Comparison of ENCODE assay signal across 30 mouse cellular contexts in genomic region chr14:47613254-47613653, GRCm38 (mm10). TPM values are rescaled to one million over a fixed set of nuclear protein-coding genes. Genes with fewer than 3 reads are reported as not detected.
DNase-seq lines count a peak whose midpoint lies in the region; ATAC-seq and TF ChIP-seq lines count a peak whose summit lies in the region.
"Had no signal": no experiment of that assay in that cellular context is flagged by ENCODE, and none has a peak within 500 bp of the region (broad histone marks: within the 10 kb centered on the region; RNA-seq: fewer than 3 reads in every experiment).

No protein-coding gene starts in this region.

- no peak overlapping the region for H3K4me3 ChIP-seq in stomach, embryonic 16.5 days (replicated peaks; ENCODE audit: low read length)
- no peak overlapping the region for H3K4me3 ChIP-seq in stomach, postnatal 0 days (ENCODE audit: low read depth, low read length)
- H3K4me3 ChIP-seq: forebrain, embryonic 13.5 days; heart, embryonic 15.5 days; hindbrain, embryonic 10.5 days; liver, embryonic 15.5 days; midbrain, embryonic 10.5 days; myocyte; neural tube, embryonic 12.5 days had no signal

- intact Hi-C loops in heart, postnatal 36 days (cut with DNase I): no loop called here

- no peaks in the 10 kb centered on the region for H3K36me3 ChIP-seq in stomach, embryonic 16.5 days (ENCODE audit: control insufficient read depth, insufficient read depth, low read length)
- H3K36me3 ChIP-seq in stomach, postnatal 0 days (ENCODE audit: control insufficient read depth, insufficient read depth, low read length): no peaks in the 10 kb centered on the region
- H3K36me3 ChIP-seq: heart, embryonic 15.5 days; hindbrain, embryonic 10.5 days; liver, embryonic 15.5 days; midbrain, embryonic 10.5 days; neural tube, embryonic 12.5 days had no signal

- H3K27me3 ChIP-seq in stomach, embryonic 16.5 days (ENCODE audit: control insufficient read depth, insufficient read depth, low read length): no peaks in the 10 kb centered on the region
- no peaks in the 10 kb centered on the region for H3K27me3 ChIP-seq in stomach, postnatal 0 days (ENCODE audit: control insufficient read depth, insufficient read depth, low read length)
- H3K27me3 ChIP-seq: forebrain, embryonic 13.5 days; heart, embryonic 15.5 days; neural tube, embryonic 12.5 days had no signal

- no peaks in the 10 kb centered on the region for H3K4me1 ChIP-seq in stomach, embryonic 16.5 days (ENCODE audit: control insufficient read depth, insufficient read depth, low read length)
- no peaks in the 10 kb centered on the region for H3K4me1 ChIP-seq in stomach, postnatal 0 days (replicated peaks; ENCODE audit: control insufficient read depth, insufficient read depth)
- H3K4me1 ChIP-seq: forebrain, embryonic 13.5 days; heart, embryonic 15.5 days; hindbrain, embryonic 10.5 days; liver, embryonic 15.5 days; midbrain, embryonic 10.5 days; neural tube, embryonic 12.5 days had no signal

- ATAC-seq in stomach, embryonic 16.5 days (ENCODE audit: insufficient read depth, low FRiP score): 0 out of 2 replicates have a peak, but pooled peaks have one; percentile 37
- ATAC-seq in stomach, postnatal 0 days (ENCODE audit: low FRiP score, low TSS enrichment): no peak
- ATAC-seq: activated CD4-positive, CD25-positive, alpha-beta regulatory T cell, adult 4 months; forebrain, embryonic 13.5 days; hindbrain, embryonic 16.5 days; midbrain, embryonic 16.5 days had no signal

- TF ChIP-seq EP300 in stomach, postnatal 0 days (optimal IDR thresholded peaks at IDR 0.05): no peak

- DNase-seq in heart, adult 9 months (ENCODE audit: low spot score in 2 of 2): peak; percentile 19 to 20
- DNase-seq in heart, postnatal 36 days: no peak
- DNase-seq in kidney, postnatal 10 days: peak; percentile 7
- no peak for DNase-seq in kidney, postnatal 36 days
- DNase-seq in stomach, postnatal 0 days (ENCODE audit: low spot score): no peak
- DNase-seq in mesoderm, embryonic 11.5 days (ENCODE audit: low read depth, low spot score): peak; percentile 30
- DNase-seq in urinary bladder, postnatal 14 days (ENCODE audit: low spot score): no peak
- DNase-seq: adrenal gland, adult 2 months; adrenal gland, postnatal 36 days; B cell, adult 2 months; cerebellum, adult 18-20 months; cerebellum, postnatal 14 days; gastrocnemius, postnatal 10 days; kidney, adult 11 months; layer of hippocampus, postnatal 36 days; lung, embryonic 14.5 days; lung, postnatal 14 days; right cerebral cortex, adult 18-20 months; spleen, adult 18-20 months had no signal

- 40% methylated on average over 7 of the region's 7 CpGs for WGBS in stomach, embryonic 16.5 days
- WGBS in stomach, postnatal 0 days: 49% methylated on average over 7 of the region's 7 CpGs

- no peak for TF ChIP-seq CTCF in stomach, postnatal 0 days (IDR thresholded peaks at IDR 0.05; ENCODE audit: low read depth)

- no peaks in the 10 kb centered on the region for H3K9me3 ChIP-seq in stomach, embryonic 16.5 days (replicated peaks; ENCODE audit: control insufficient read depth, low read length)
- H3K9me3 ChIP-seq in stomach, postnatal 0 days (ENCODE audit: control insufficient read depth, low read length): no peaks in the 10 kb centered on the region
- H3K9me3 ChIP-seq: forebrain, embryonic 13.5 days; heart, embryonic 15.5 days; hindbrain, embryonic 10.5 days; liver, embryonic 15.5 days; midbrain, embryonic 10.5 days; neural tube, embryonic 12.5 days had no signal

- H3K27ac ChIP-seq in stomach, embryonic 16.5 days (ENCODE audit: low read length): no peak overlapping the region
- no peak overlapping the region for H3K27ac ChIP-seq in stomach, postnatal 0 days (replicated peaks)
- H3K27ac ChIP-seq: forebrain, embryonic 13.5 days; heart, embryonic 15.5 days; hindbrain, embryonic 10.5 days; liver, embryonic 15.5 days; midbrain, embryonic 10.5 days; neural tube, embryonic 12.5 days had no signal

- no peak overlapping the region for H3K9ac ChIP-seq in stomach, embryonic 16.5 days (ENCODE audit: low read length)
- no peak overlapping the region for H3K9ac ChIP-seq in stomach, postnatal 0 days (ENCODE audit: low read length)
- H3K9ac ChIP-seq: forebrain, embryonic 13.5 days; heart, embryonic 15.5 days; liver, embryonic 15.5 days; lung, embryonic 14.5 days; neural tube, embryonic 12.5 days had no signal

- no peak overlapping the region for H3K4me2 ChIP-seq in stomach, embryonic 16.5 days (ENCODE audit: low read depth, low read length)
- no peak overlapping the region for H3K4me2 ChIP-seq in stomach, postnatal 0 days (replicated peaks; ENCODE audit: low read depth)
- H3K4me2 ChIP-seq: forebrain, embryonic 13.5 days; heart, embryonic 15.5 days; liver, embryonic 15.5 days; lung, embryonic 14.5 days; neural tube, embryonic 12.5 days had no signal

RNA-seq across cellular contexts. Expression of gene Ktn1, which starts 35.0 kb away (rescaled TPM):
- total RNA-seq in heart, postnatal 36 days (2021): 100 to 1,000 TPM; 205 to 218 TPM
- 48.9 and 63.6 TPM in 2 replicates for polyA plus RNA-seq in stomach, embryonic 16.5 days (2015; fragmentation: Nextera tagmentation; extraction: Ambion mirVana)
- 40.7 and 48.8 TPM in 2 replicates for polyA plus RNA-seq in stomach, postnatal 0 days (2015; fragmentation: Nextera tagmentation; extraction: Ambion mirVana)

RNA-seq across cellular contexts. Expression of gene Atg14, which starts 42.8 kb away (rescaled TPM):
- total RNA-seq in heart, postnatal 36 days (2021): 10 to 100 TPM; 10.8 to 10.9 TPM
- polyA plus RNA-seq in stomach, embryonic 16.5 days (2015; fragmentation: Nextera tagmentation; extraction: Ambion mirVana): 13.9 and 14.8 TPM in 2 replicates
- polyA plus RNA-seq in stomach, postnatal 0 days (2015; fragmentation: Nextera tagmentation; extraction: Ambion mirVana): 6.9 and 7.8 TPM in 2 replicates

Comparison
In these comparisons a context has a peak if more than half of its experiments do, and no peak if none do; other contexts are left out.
1. DNase-seq: peak in heart, adult 9 months (2 of 2), kidney, postnatal 10 days (single experiment) and mesoderm, embryonic 11.5 days (single experiment); none in heart, postnatal 36 days (0 of 2), kidney, postnatal 36 days (0 of 2), stomach, postnatal 0 days (single experiment) and urinary bladder, postnatal 14 days (single experiment).